In genomic region chr3:145131210-145131868, GRCm38 (mm10) we compare ENCODE assay signal across 8 mouse cellular contexts. TPM values are rescaled to one million over a fixed set of nuclear protein-coding genes. Genes with fewer than 3 reads are reported as not detected.
A peak's percentile ranks its signal among the peaks of the same experiment; 100 is the strongest.
DNase-seq lines count a peak whose midpoint lies in the region; ATAC-seq and TF ChIP-seq lines count a peak whose summit lies in the region.

No protein-coding gene starts in this region.

- DNase-seq in forebrain, embryonic 11.5 days (ENCODE audit: low spot score) = no peak
- DNase-seq in forebrain, embryonic 10.5 days (ENCODE audit: extremely low spot score, low spot score) = no peak
- DNase-seq in brain, embryonic 14.5 days (ENCODE audit: low read depth) = peak; percentile 76
- DNase-seq in hindbrain, postnatal 0 days (ENCODE audit: low spot score) = peak; percentile 70
- peak; percentile 81 for DNase-seq in lung, postnatal 0 days (ENCODE audit: low spot score)
- peak; percentile 32 for DNase-seq in thymus, postnatal 14 days

- TF ChIP-seq EP300 in lung, postnatal 0 days (IDR thresholded peaks at IDR 0.05) = no peak

- H3K4me2 ChIP-seq in forebrain, embryonic 11.5 days (ENCODE audit: low read depth, low read length, severe bottlenecking) = no peak overlapping the region
- no peak overlapping the region for H3K4me2 ChIP-seq in neural tube, embryonic 14.5 days (ENCODE audit: low read depth, low read length)
- H3K4me2 ChIP-seq in neural tube, embryonic 15.5 days = no peak overlapping the region
- no peak overlapping the region for H3K4me2 ChIP-seq in hindbrain, postnatal 0 days (ENCODE audit: low read depth, low read length)
- H3K4me2 ChIP-seq in lung, postnatal 0 days (replicated peaks; ENCODE audit: low read depth, low read length) = no peak overlapping the region

- H3K36me3 ChIP-seq in forebrain, embryonic 11.5 days (ENCODE audit: control insufficient read depth, insufficient read depth, low read length) = peaks cover 3% of the 10 kb centered on the region; the same call in 1 of the 2 replicates
- H3K36me3 ChIP-seq in forebrain, embryonic 10.5 days (replicated peaks) = peaks cover 64% of the 10 kb centered on the region
- peaks cover 8% of the 10 kb centered on the region for H3K36me3 ChIP-seq in neural tube, embryonic 14.5 days (ENCODE audit: control insufficient read depth, insufficient read depth, low read length)
- H3K36me3 ChIP-seq in neural tube, embryonic 15.5 days = peaks cover 20% of the 10 kb centered on the region
- peaks cover 8% of the 10 kb centered on the region for H3K36me3 ChIP-seq in hindbrain, postnatal 0 days (ENCODE audit: insufficient read depth, low read length)
- H3K36me3 ChIP-seq in lung, postnatal 0 days (ENCODE audit: insufficient read depth, low read length) = peaks cover 10% of the 10 kb centered on the region

- H3K9me3 ChIP-seq in forebrain, embryonic 11.5 days (ENCODE audit: control insufficient read depth, low read length) = no peaks in the 10 kb centered on the region
- H3K9me3 ChIP-seq in forebrain, embryonic 10.5 days = no peaks in the 10 kb centered on the region
- no peaks in the 10 kb centered on the region for H3K9me3 ChIP-seq in neural tube, embryonic 14.5 days (ENCODE audit: control insufficient read depth, low read length)
- H3K9me3 ChIP-seq in neural tube, embryonic 15.5 days (replicated peaks) = no peaks in the 10 kb centered on the region
- no peaks in the 10 kb centered on the region for H3K9me3 ChIP-seq in hindbrain, postnatal 0 days (ENCODE audit: low read length)
- H3K9me3 ChIP-seq in lung, postnatal 0 days (ENCODE audit: low read length) = no peaks in the 10 kb centered on the region

- no peak overlapping the region for H3K4me3 ChIP-seq in forebrain, embryonic 11.5 days (ENCODE audit: low read depth, low read length)
- H3K4me3 ChIP-seq in forebrain, embryonic 10.5 days = no peak overlapping the region
- no peak overlapping the region for H3K4me3 ChIP-seq in neural tube, embryonic 14.5 days (ENCODE audit: low read depth, low read length)
- no peak overlapping the region for H3K4me3 ChIP-seq in neural tube, embryonic 15.5 days (replicated peaks)
- H3K4me3 ChIP-seq in hindbrain, postnatal 0 days (ENCODE audit: low read length) = no peak overlapping the region
- H3K4me3 ChIP-seq in lung, postnatal 0 days (ENCODE audit: low read depth, low read length) = no peak overlapping the region

- H3K9ac ChIP-seq in forebrain, embryonic 11.5 days (ENCODE audit: low read length) = no peak overlapping the region
- H3K9ac ChIP-seq in neural tube, embryonic 14.5 days (replicated peaks; ENCODE audit: low read depth, low read length) = no peak overlapping the region
- no peak overlapping the region for H3K9ac ChIP-seq in neural tube, embryonic 15.5 days (replicated peaks)
- H3K9ac ChIP-seq in hindbrain, postnatal 0 days (replicated peaks; ENCODE audit: low read length) = no peak overlapping the region
- no peak overlapping the region for H3K9ac ChIP-seq in lung, postnatal 0 days (replicated peaks; ENCODE audit: low read depth)

- TF ChIP-seq POLR2A in brain, embryonic 14.5 days (IDR thresholded peaks at IDR 0.05; ENCODE audit: borderline replicate concordance, extremely low read depth, insufficient read depth, insufficient read length, poor library complexity, severe bottlenecking) = no peak

- ATAC-seq in forebrain, embryonic 11.5 days (replicated peaks; ENCODE audit: low FRiP score) = peak; percentile 69
- peak; percentile 61; the same call in 1 of the 2 replicates for ATAC-seq in neural tube, embryonic 14.5 days (ENCODE audit: low read depth)
- ATAC-seq in neural tube, embryonic 15.5 days (ENCODE audit: low FRiP score) = no peak; the same call in 1 of the 2 replicates
- no peak for ATAC-seq in hindbrain, postnatal 0 days
- ATAC-seq in lung, postnatal 0 days = no peak

- WGBS in forebrain, embryonic 11.5 days = 35% methylated on average over 3 of the region's 3 CpGs
- 43% methylated on average over 3 of the region's 3 CpGs for WGBS in forebrain, embryonic 10.5 days
- 47% methylated on average over 3 of the region's 3 CpGs for WGBS in neural tube, embryonic 14.5 days
- WGBS in neural tube, embryonic 15.5 days = 43% methylated on average over 3 of the region's 3 CpGs
- 37% methylated on average over 3 of the region's 3 CpGs for WGBS in hindbrain, postnatal 0 days
- 17% methylated on average over 3 of the region's 3 CpGs for WGBS in lung, postnatal 0 days

- TF ChIP-seq CTCF in brain, embryonic 14.5 days (IDR thresholded peaks at IDR 0.05; ENCODE audit: borderline replicate concordance, extremely low read depth, insufficient read depth, insufficient read length) = peak; percentile 69; the same call in 1 of the 2 replicates
- peak; percentile 81 for TF ChIP-seq CTCF in hindbrain, postnatal 0 days (IDR thresholded peaks at IDR 0.05; ENCODE audit: low read depth)
- peak; percentile 83 for TF ChIP-seq CTCF in lung, postnatal 0 days (IDR thresholded peaks at IDR 0.05)

- H3K27me3 ChIP-seq in forebrain, embryonic 11.5 days (ENCODE audit: control insufficient read depth, insufficient read depth, low read length) = no peaks in the 10 kb centered on the region
- H3K27me3 ChIP-seq in forebrain, embryonic 10.5 days (ENCODE audit: poor library complexity, severe bottlenecking) = no peaks in the 10 kb centered on the region
- H3K27me3 ChIP-seq in neural tube, embryonic 14.5 days (ENCODE audit: control insufficient read depth, insufficient read depth, low read length) = no peaks in the 10 kb centered on the region
- no peaks in the 10 kb centered on the region for H3K27me3 ChIP-seq in neural tube, embryonic 15.5 days (replicated peaks)
- H3K27me3 ChIP-seq in hindbrain, postnatal 0 days (ENCODE audit: insufficient read depth, low read length) = no peaks in the 10 kb centered on the region
- no peaks in the 10 kb centered on the region for H3K27me3 ChIP-seq in lung, postnatal 0 days (replicated peaks; ENCODE audit: insufficient read depth, low read length)

- H3K4me1 ChIP-seq in forebrain, embryonic 11.5 days (replicated peaks; ENCODE audit: control insufficient read depth, insufficient read depth, low read length) = no peaks in the 10 kb centered on the region
- H3K4me1 ChIP-seq in forebrain, embryonic 10.5 days = no peaks in the 10 kb centered on the region
- H3K4me1 ChIP-seq in neural tube, embryonic 14.5 days (ENCODE audit: control insufficient read depth, insufficient read depth, low read length) = no peaks in the 10 kb centered on the region
- H3K4me1 ChIP-seq in neural tube, embryonic 15.5 days = no peaks in the 10 kb centered on the region
- no peaks in the 10 kb centered on the region for H3K4me1 ChIP-seq in hindbrain, postnatal 0 days (ENCODE audit: insufficient read depth, low read length)
- H3K4me1 ChIP-seq in lung, postnatal 0 days (ENCODE audit: insufficient read depth, low read depth, low read length) = no peaks in the 10 kb centered on the region

- H3K27ac ChIP-seq in forebrain, embryonic 11.5 days (ENCODE audit: low read depth, low read length) = no peak overlapping the region
- H3K27ac ChIP-seq in forebrain, embryonic 10.5 days = no peak overlapping the region
- H3K27ac ChIP-seq in neural tube, embryonic 14.5 days (ENCODE audit: low read depth, low read length) = no peak overlapping the region
- H3K27ac ChIP-seq in neural tube, embryonic 15.5 days (replicated peaks) = no peak overlapping the region
- H3K27ac ChIP-seq in hindbrain, postnatal 0 days = no peak overlapping the region
- no peak overlapping the region for H3K27ac ChIP-seq in lung, postnatal 0 days (ENCODE audit: low read length)

RNA-seq across cellular contexts. Expression of gene Odf2l, which starts 13.0 kb away (rescaled TPM):
- polyA plus RNA-seq in forebrain, embryonic 11.5 days (2014; fragmentation: Nextera tagmentation; extraction: Ambion mirVana) = 25.4 and 31.1 TPM in 2 replicates
- polyA plus RNA-seq in forebrain, embryonic 10.5 days (2016; fragmentation: Nextera tagmentation; extraction: Ambion mirVana) = 21.6 and 26.0 TPM in 2 replicates
- polyA plus RNA-seq in neural tube, embryonic 14.5 days (2014; fragmentation: Nextera tagmentation; extraction: Ambion mirVana) = 13.6 and 14.5 TPM in 2 replicates
- 10.2 and 11.3 TPM in 2 replicates for polyA plus RNA-seq in neural tube, embryonic 15.5 days (2015; fragmentation: Nextera tagmentation; extraction: Ambion mirVana)
- polyA plus RNA-seq in brain, embryonic 14.5 days (2012; rRNA removed) = 18.6 and 22.5 TPM in 2 replicates
- total RNA-seq in hindbrain, postnatal 0 days (2014; rRNA removed) = 6.0 and 7.8 TPM in 2 replicates
- polyA plus RNA-seq in hindbrain, postnatal 0 days (2015; fragmentation: Nextera tagmentation; extraction: Ambion mirVana) = 9.7 and 12.0 TPM in 2 replicates
- polyA plus RNA-seq in lung, postnatal 0 days (2015; fragmentation: Nextera tagmentation; extraction: Ambion mirVana) = 8.6 and 10.1 TPM in 2 replicates

RNA-seq across cellular contexts. Expression of gene Clca2, which starts 32.1 kb away (rescaled TPM):
- 0.13 and 0.21 TPM in 2 replicates for polyA plus RNA-seq in forebrain, embryonic 11.5 days (2014; fragmentation: Nextera tagmentation; extraction: Ambion mirVana)
- polyA plus RNA-seq in forebrain, embryonic 10.5 days (2016; fragmentation: Nextera tagmentation; extraction: Ambion mirVana) = 0.10 and 0.12 TPM in 2 replicates
- not detected in 2 replicates for polyA plus RNA-seq in neural tube, embryonic 14.5 days (2014; fragmentation: Nextera tagmentation; extraction: Ambion mirVana)
- 0.55 TPM in 1 of 2 replicates, not detected in the other for polyA plus RNA-seq in neural tube, embryonic 15.5 days (2015; fragmentation: Nextera tagmentation; extraction: Ambion mirVana)
- polyA plus RNA-seq in brain, embryonic 14.5 days (2012; rRNA removed) = 0.15 and 0.18 TPM in 2 replicates
- 0.36 TPM in 1 of 2 replicates, not detected in the other for total RNA-seq in hindbrain, postnatal 0 days (2014; rRNA removed)
- polyA plus RNA-seq in hindbrain, postnatal 0 days (2015; fragmentation: Nextera tagmentation; extraction: Ambion mirVana) = 0.04 TPM in 1 of 2 replicates, not detected in the other
- polyA plus RNA-seq in lung, postnatal 0 days (2015; fragmentation: Nextera tagmentation; extraction: Ambion mirVana) = 0.11 and 0.16 TPM in 2 replicates

Comparison
In these comparisons a context has a peak if more than half of its experiments do, and no peak if none do; other contexts are left out.
1. ATAC-seq: peak in forebrain, embryonic 11.5 days (single experiment) and neural tube, embryonic 14.5 days (single experiment); none in neural tube, embryonic 15.5 days (single experiment), hindbrain, postnatal 0 days (single experiment) and lung, postnatal 0 days (single experiment).
2. DNase-seq: peak in brain, embryonic 14.5 days (single experiment), hindbrain, postnatal 0 days (single experiment), lung, postnatal 0 days (single experiment) and thymus, postnatal 14 days (single experiment); none in forebrain, embryonic 11.5 days (single experiment) and forebrain, embryonic 10.5 days (single experiment).
3. Peak in every context shown above with its lines, with median percentiles within 50 percentile points of each other: CTCF ChIP-seq.